Mouse (Mus musculus) intestine, postnatal 0 days (tissue): Measurements from ENCODE around the gene Grid1. TPM values are rescaled to one million over a fixed set of nuclear protein-coding genes. Genes with fewer than 3 reads are reported as not detected.

Source experiments
- ATAC-seq: fragments of 200-750 bp; cut with Nextera tagmentation; 2 replicates; pipeline ENCODE4 v1.8.0; 2017; ENCODE audit warnings: mild to moderate bottlenecking, moderate TSS enrichment, moderate library complexity
- H3K27ac ChIP-seq: fragments of 300-500 bp; sonication (generic); 2 replicates; pipeline ENCODE4 v1.5.1; 2014; ENCODE audit warnings: mild to moderate bottlenecking, low read depth, low read length, moderate library complexity
- H3K27me3 ChIP-seq: fragments of 300-500 bp; sonication (generic); replicated peaks from 2 replicates; pipeline ENCODE4 v1.6.1; 2014; ENCODE audit warnings: low read length, mixed read lengths; ENCODE audit not compliant: control insufficient read depth, insufficient read depth
- H3K36me3 ChIP-seq: fragments of 300-500 bp; sonication (generic); 2 replicates; pipeline ENCODE4 v1.6.1; 2014; ENCODE audit warnings: mild to moderate bottlenecking, moderate library complexity; ENCODE audit not compliant: control insufficient read depth, insufficient read depth
- H3K4me1 ChIP-seq: fragments of 300-500 bp; sonication (generic); replicated peaks from 2 replicates; pipeline ENCODE4 v1.6.1; 2014; ENCODE audit warnings: antibody characterized with exemption, low read length, mixed read lengths; ENCODE audit not compliant: control insufficient read depth, insufficient read depth
- H3K4me2 ChIP-seq: fragments of 300-500 bp; sonication (generic); replicated peaks from 2 replicates; pipeline ENCODE4 v1.6.1; 2014; ENCODE audit warnings: low read depth, mild to moderate bottlenecking, moderate library complexity
- H3K4me3 ChIP-seq: fragments of 300-500 bp; sonication (generic); 2 replicates; pipeline ENCODE4 v1.5.1; 2014; ENCODE audit warnings: low read depth, low read length
- H3K9ac ChIP-seq: fragments of 300-500 bp; sonication (generic); 2 replicates; pipeline ENCODE4 v1.6.1; 2014; ENCODE audit warnings: mild to moderate bottlenecking, low read depth, low read length
- H3K9me3 ChIP-seq: fragments of 300-500 bp; sonication (generic); 2 replicates; pipeline ENCODE4 v1.6.1; 2016; ENCODE audit warnings: mixed run types; ENCODE audit not compliant: control insufficient read depth
- CTCF ChIP-seq: sonication (generic); IDR thresholded peaks from 2 replicates; pipeline ENCODE4 v1.5.1; 2016; ENCODE audit warnings: low read depth, mild to moderate bottlenecking, control low read depth, antibody characterized with exemption, moderate library complexity
- WGBS: fragments of 180-500 bp; shearing (Covaris S2); extraction: QIAGEN DNeasy Blood & Tissue Kit; methylation state at CpG from one replicate; pipeline ENCODE4 v1.1.7; 2014; 5-methylcytosine and 5-hydroxymethylcytosine counted together
- polyA plus RNA-seq: library from polyadenylated mRNA; unstranded; fragments of >200 nt; fragmentation: Nextera tagmentation; extraction: Ambion mirVana; gene quantifications from 2 replicates; pipeline ENCODE4 v1.2.1, GENCODE M21; 2015

Gene Grid1
- polyA plus RNA-seq, 1 experiment from 2014 or later = 0.12 TPM

- Histone ChIP-seq H3K9ac (no peak overlapping the region), H3K27me3 (no peaks in the 10 kb centered on the region), H3K4me3 (no peak overlapping the region), H3K9me3 (no peaks in the 10 kb centered on the region), H3K4me1 (no peaks in the 10 kb centered on the region), H3K4me2 (no peak overlapping the region), H3K27ac (no peak overlapping the region), H3K36me3 (no peaks in the 10 kb centered on the region)
- ATAC-seq = no peak
- 53% methylated on average over 2 of the region's 2 CpGs for WGBS
- no peak for TF ChIP-seq CTCF
Measured at GRCm38 (mm10) chr14:35120089-35120488, 300.2 kb downstream of the Grid1 start.

- TF ChIP-seq CTCF = no peak
- no peaks in the 10 kb centered on the region for H3K9me3 ChIP-seq
- 89% methylated on average over 4 of the region's 4 CpGs for WGBS
Measured at GRCm38 (mm10) chr14:35120905-35121304, 301.0 kb downstream of the Grid1 start.

GRCm38 (mm10) chr14:35122111-35122510 is 302.2 kb downstream of the Grid1 start:
- no peak for ATAC-seq
- H3K4me3 ChIP-seq = no peak overlapping the region
- no peaks in the 10 kb centered on the region for H3K9me3 ChIP-seq
- no peaks in the 10 kb centered on the region for H3K4me1 ChIP-seq
- no peak for TF ChIP-seq CTCF
- H3K36me3 ChIP-seq = no peaks in the 10 kb centered on the region
- 69% methylated on average over 3 of the region's 3 CpGs for WGBS
- no peak overlapping the region for H3K9ac ChIP-seq
- no peak overlapping the region for H3K27ac ChIP-seq
- H3K27me3 ChIP-seq = no peaks in the 10 kb centered on the region
- no peak overlapping the region for H3K4me2 ChIP-seq

More at GRCm38 (mm10) chr14:35120905-35121304, 301.0 kb downstream of the Grid1 start:
- Histone ChIP-seq H3K9ac (no peak overlapping the region), H3K36me3 (no peaks in the 10 kb centered on the region), H3K4me2 (no peak overlapping the region), H3K27ac (no peak overlapping the region), H3K4me1 (no peaks in the 10 kb centered on the region), H3K4me3 (no peak overlapping the region), H3K27me3 (no peaks in the 10 kb centered on the region)
- no peak for ATAC-seq

GRCm38 (mm10) chr14:35123260-35123875 is 303.5 kb downstream of the Grid1 start:
- TF ChIP-seq CTCF = no peak
- H3K4me3 ChIP-seq = no peak overlapping the region
- ATAC-seq = no peak
- no peaks in the 10 kb centered on the region for H3K9me3 ChIP-seq
- no peak overlapping the region for H3K27ac ChIP-seq
- no peaks in the 10 kb centered on the region for H3K27me3 ChIP-seq
- no peaks in the 10 kb centered on the region for H3K4me1 ChIP-seq
- WGBS = 79% methylated on average over 5 of the region's 5 CpGs
- no peaks in the 10 kb centered on the region for H3K36me3 ChIP-seq
- no peak overlapping the region for H3K9ac ChIP-seq
- H3K4me2 ChIP-seq = no peak overlapping the region

GRCm38 (mm10) chr14:35127616-35128015 is 307.7 kb downstream of the Grid1 start:
- no peak for ATAC-seq
- Histone ChIP-seq H3K9me3 (no peaks in the 10 kb centered on the region), H3K9ac (no peak overlapping the region), H3K27ac (no peak overlapping the region), H3K4me1 (no peaks in the 10 kb centered on the region), H3K4me2 (no peak overlapping the region), H3K4me3 (no peak overlapping the region), H3K27me3 (no peaks in the 10 kb centered on the region), H3K36me3 (no peaks in the 10 kb centered on the region)
- TF ChIP-seq CTCF = no peak
- WGBS = 88% methylated on average over 8 of the region's 8 CpGs

- H3K36me3 ChIP-seq = no peaks in the 10 kb centered on the region
- H3K9ac ChIP-seq = no peak overlapping the region
- no peak overlapping the region for H3K4me2 ChIP-seq
- no peaks in the 10 kb centered on the region for H3K4me1 ChIP-seq
- no peaks in the 10 kb centered on the region for H3K9me3 ChIP-seq
- H3K27me3 ChIP-seq = no peaks in the 10 kb centered on the region
- ATAC-seq = no peak
- WGBS = 91% methylated on average over 2 of the region's 2 CpGs
- TF ChIP-seq CTCF = no peak
- H3K27ac ChIP-seq = no peak overlapping the region
- no peak overlapping the region for H3K4me3 ChIP-seq
Measured at GRCm38 (mm10) chr14:35135056-35135455, 315.1 kb downstream of the Grid1 start.

- TF ChIP-seq CTCF = no peak
- Histone ChIP-seq H3K4me3 (no peak overlapping the region), H3K4me2 (no peak overlapping the region), H3K9me3 (no peaks in the 10 kb centered on the region), H3K9ac (no peak overlapping the region), H3K27me3 (no peaks in the 10 kb centered on the region), H3K4me1 (no peaks in the 10 kb centered on the region), H3K36me3 (no peaks in the 10 kb centered on the region), H3K27ac (no peak overlapping the region)
- no peak for ATAC-seq
- WGBS = 71% methylated on average over 7 of the region's 7 CpGs
Measured at GRCm38 (mm10) chr14:35138069-35138468, 318.2 kb downstream of the Grid1 start.
